Mouse (Mus musculus) limb, embryonic 14.5 days (tissue): ENCODE data around the gene Nptn. TPM values are rescaled to one million over a fixed set of nuclear protein-coding genes. Genes with fewer than 3 reads are reported as not detected.

Source experiments
- ATAC-seq: fragments of 200-750 bp; cut with Nextera tagmentation; 2 replicates; pipeline ENCODE4 v1.8.0; 2017; ENCODE audit warnings: low read depth, moderate number of reproducible peaks, moderate TSS enrichment; ENCODE audit not compliant: low FRiP score
- DNase-seq: peaks from one replicate; pipeline ENCODE4 v3.0.0-alpha.2; 2015; ENCODE audit warnings: low spot score
- H3K27ac ChIP-seq: fragments of 300-500 bp; sonication (generic); replicated peaks from 2 replicates; pipeline ENCODE4 v1.5.1; 2014; ENCODE audit warnings: low read depth, mild to moderate bottlenecking, low read length, moderate library complexity, mixed read lengths
- H3K27me3 ChIP-seq: fragments of 300-500 bp; sonication (generic); 2 replicates; pipeline ENCODE4 v1.6.1; 2014; ENCODE audit warnings: low read length, mixed read lengths; ENCODE audit not compliant: control insufficient read depth, insufficient read depth
- H3K36me3 ChIP-seq: fragments of 300-500 bp; sonication (generic); 2 replicates; pipeline ENCODE4 v1.6.1; 2014; ENCODE audit warnings: mild to moderate bottlenecking, low read length, moderate library complexity, mixed read lengths; ENCODE audit not compliant: control insufficient read depth, insufficient read depth
- H3K4me1 ChIP-seq: fragments of 300-500 bp; sonication (generic); 2 replicates; pipeline ENCODE4 v1.6.1; 2014; ENCODE audit warnings: antibody characterized with exemption, low read length, mixed read lengths; ENCODE audit not compliant: control insufficient read depth, insufficient read depth
- H3K4me2 ChIP-seq: fragments of 300-500 bp; sonication (generic); replicated peaks from 2 replicates; pipeline ENCODE4 v1.6.1; 2014; ENCODE audit warnings: low read depth, mild to moderate bottlenecking, low read length, moderate library complexity; ENCODE audit not compliant: severe bottlenecking
- H3K4me3 ChIP-seq: fragments of 300-500 bp; sonication (generic); replicated peaks from 2 replicates; pipeline ENCODE4 v1.5.1; 2014; ENCODE audit warnings: low read length
- H3K9ac ChIP-seq: fragments of 300-500 bp; sonication (generic); 2 replicates; pipeline ENCODE4 v1.6.1; 2014; ENCODE audit warnings: mild to moderate bottlenecking, low read depth, low read length, moderate library complexity; ENCODE audit not compliant: severe bottlenecking
- H3K9me3 ChIP-seq: fragments of 300-500 bp; sonication (generic); 2 replicates; pipeline ENCODE4 v1.6.1; 2016; ENCODE audit warnings: low read length; ENCODE audit not compliant: control insufficient read depth
- POLR2A ChIP-seq: fragments of 200-500 bp; IDR thresholded peaks from 2 replicates; pipeline ENCODE4 v1.8.0; 2012; ENCODE audit warnings: inconsistent platforms, mild to moderate bottlenecking, moderate library complexity, borderline replicate concordance; ENCODE audit not compliant: insufficient read depth, insufficient read length; ENCODE audit errors: extremely low read depth
- WGBS: fragments of 180-500 bp; shearing (Covaris S2); extraction: QIAGEN DNeasy Blood & Tissue Kit; methylation state at CpG from one replicate; pipeline ENCODE4 v1.1.7; 2014; 5-methylcytosine and 5-hydroxymethylcytosine counted together
- polyA plus RNA-seq, 2 experiments: library from polyadenylated mRNA; depleted of rRNA in 1 of 2; stranded (reverse) in 1 of 2; unstranded in 1 of 2; fragments of >200 nt; fragmentation: Nextera tagmentation in 1 of 2; extraction: Ambion mirVana in 1 of 2; gene quantifications; 2 replicates each; pipeline versions ENCODE4 v1.2.1 to v1.2.3; 2012 to 2014

Gene Nptn
- polyA plus RNA-seq, 2 experiments, result 135 to 335 TPM

GRCm38 (mm10) chr9:58582581-58583266 is 684 bp downstream of the Nptn start:
- no peak for TF ChIP-seq POLR2A
- WGBS, result under 1% methylated on average over 41 of the region's 42 CpGs
- Histone ChIP-seq H3K4me2 (peak overlapping the region; percentile 72), H3K27me3 (no peaks in the 10 kb centered on the region), H3K4me3 (peak overlapping the region; percentile 73), H3K4me1 (peaks cover 8% of the 10 kb centered on the region; the same call in 1 of the 2 replicates), H3K9ac (peak overlapping the region; percentile 91), H3K36me3 (no peaks in the 10 kb centered on the region), H3K9me3 (no peaks in the 10 kb centered on the region), H3K27ac (peak overlapping the region; percentile 93)
- DNase-seq (no peak), ATAC-seq (no peak; the same call in 1 of the 2 replicates)

GRCm38 (mm10) chr9:58583267-58583641 is 1.2 kb downstream of the Nptn start:
- no peaks in the 10 kb centered on the region for H3K36me3 ChIP-seq
- no peaks in the 10 kb centered on the region for H3K27me3 ChIP-seq
- H3K27ac ChIP-seq, result peak overlapping the region; percentile 93
- H3K4me1 ChIP-seq, result peaks cover 8% of the 10 kb centered on the region; the same call in 1 of the 2 replicates
- WGBS, result 2% methylated on average over 8 of the region's 8 CpGs
- DNase-seq, result no peak
- peak overlapping the region; percentile 73 for H3K4me3 ChIP-seq
- H3K9me3 ChIP-seq, result no peaks in the 10 kb centered on the region
- no peak for ATAC-seq
- H3K9ac ChIP-seq, result peak overlapping the region; percentile 91
- no peak for TF ChIP-seq POLR2A
- H3K4me2 ChIP-seq, result peak overlapping the region; percentile 72

GRCm38 (mm10) chr9:58584323-58584722 is 2.3 kb downstream of the Nptn start:
- no peak for DNase-seq
- no peak overlapping the region for H3K4me3 ChIP-seq
- no peaks in the 10 kb centered on the region for H3K36me3 ChIP-seq
- no peaks in the 10 kb centered on the region for H3K27me3 ChIP-seq
- H3K27ac ChIP-seq, result no peak overlapping the region
- H3K9ac ChIP-seq, result no peak overlapping the region
- no peaks in the 10 kb centered on the region for H3K9me3 ChIP-seq
- ATAC-seq, result no peak
- 63% methylated on average over 1 of the region's 1 CpGs for WGBS
- H3K4me2 ChIP-seq, result no peak overlapping the region
- TF ChIP-seq POLR2A, result no peak
- H3K4me1 ChIP-seq, result peaks cover 8% of the 10 kb centered on the region; the same call in 1 of the 2 replicates

GRCm38 (mm10) chr9:58588657-58589056 is 6.6 kb downstream of the Nptn start:
- WGBS, result 92% methylated on average over 4 of the region's 4 CpGs
- DNase-seq (no peak), ATAC-seq (no peak)
- Histone ChIP-seq H3K36me3 (no peaks in the 10 kb centered on the region), H3K27me3 (no peaks in the 10 kb centered on the region), H3K9ac (no peak overlapping the region), H3K9me3 (no peaks in the 10 kb centered on the region), H3K27ac (no peak overlapping the region), H3K4me2 (no peak overlapping the region), H3K4me1 (peaks cover 18% of the 10 kb centered on the region), H3K4me3 (no peak overlapping the region)
- no peak for TF ChIP-seq POLR2A

- H3K4me1 ChIP-seq, result peaks cover 14% of the 10 kb centered on the region
- H3K4me3 ChIP-seq, result no peak overlapping the region
- WGBS, result 95% methylated on average over 1 of the region's 1 CpGs
- TF ChIP-seq POLR2A, result no peak
- no peak overlapping the region for H3K4me2 ChIP-seq
- no peaks in the 10 kb centered on the region for H3K9me3 ChIP-seq
- H3K27ac ChIP-seq, result no peak overlapping the region
- H3K9ac ChIP-seq, result no peak overlapping the region
- no peaks in the 10 kb centered on the region for H3K36me3 ChIP-seq
- DNase-seq (no peak), ATAC-seq (no peak)
- H3K27me3 ChIP-seq, result no peaks in the 10 kb centered on the region
Measured at GRCm38 (mm10) chr9:58595313-58595712, 13.3 kb downstream of the Nptn start.
